Mouse (Mus musculus): ENCODE data around the gene Bcat1.

Gene Bcat1

GRCm38 (mm10) chr6:145009859-145010818 is 65.8 kb downstream of the Bcat1 start:
- no peak for DNase-seq (ENCODE audit: low spot score)

DNA sequence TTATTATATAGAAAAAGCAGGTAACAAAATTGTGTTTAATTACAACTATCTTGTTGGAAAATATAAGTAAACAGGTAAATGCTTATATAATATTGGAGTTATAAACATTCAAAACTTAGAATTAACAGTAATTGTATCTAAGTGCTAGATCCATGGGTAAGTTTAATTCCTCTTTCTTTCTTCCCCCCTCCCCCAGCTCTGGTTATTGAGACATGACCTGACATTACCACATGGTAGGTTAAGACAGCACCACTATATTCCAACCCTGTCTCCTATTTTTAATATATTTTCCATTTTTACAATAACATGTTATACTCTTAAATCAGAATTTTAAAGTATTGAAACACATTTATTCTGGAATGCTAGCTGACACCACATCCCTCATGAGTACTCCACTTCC is 72.5 kb downstream of the Bcat1 start:
- no peak for DNase-seq (ENCODE audit: low spot score)

GRCm38 (mm10) chr6:145002094-145002936 is 73.7 kb downstream of the Bcat1 start:
- no peak for DNase-seq (ENCODE audit: low spot score)

GRCm38 (mm10) chr6:145001493-145001892 is 74.5 kb downstream of the Bcat1 start:
- DNase-seq (ENCODE audit: low spot score), result no peak

GRCm38 (mm10) chr6:144997229-144997628 is 78.8 kb downstream of the Bcat1 start:
- no peak for DNase-seq (ENCODE audit: low spot score)

DNA sequence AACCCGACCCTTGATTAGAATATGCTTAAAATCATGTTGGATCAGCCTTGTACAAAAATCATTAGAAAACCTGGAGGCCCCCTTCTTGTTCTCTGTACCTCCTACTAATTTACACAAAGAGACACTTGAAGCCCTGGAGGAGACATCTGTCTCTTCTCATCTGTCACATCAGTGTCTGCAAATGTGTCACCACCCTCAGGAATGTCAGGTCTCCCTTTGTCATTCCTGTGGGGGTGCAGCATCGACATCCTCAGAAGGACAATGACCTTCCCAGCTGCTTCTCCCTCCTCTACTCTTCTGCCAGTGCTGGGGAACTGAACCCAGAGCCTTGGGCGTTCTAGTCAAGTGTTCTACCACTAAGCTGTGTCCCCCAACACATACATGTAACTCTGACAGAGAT is 83.9 kb downstream of the Bcat1 start:
- DNase-seq (ENCODE audit: low spot score), result no peak

GRCm38 (mm10) chr6:144989193-144989592 is 86.8 kb downstream of the Bcat1 start:
- DNase-seq (ENCODE audit: low spot score), result no peak

DNA sequence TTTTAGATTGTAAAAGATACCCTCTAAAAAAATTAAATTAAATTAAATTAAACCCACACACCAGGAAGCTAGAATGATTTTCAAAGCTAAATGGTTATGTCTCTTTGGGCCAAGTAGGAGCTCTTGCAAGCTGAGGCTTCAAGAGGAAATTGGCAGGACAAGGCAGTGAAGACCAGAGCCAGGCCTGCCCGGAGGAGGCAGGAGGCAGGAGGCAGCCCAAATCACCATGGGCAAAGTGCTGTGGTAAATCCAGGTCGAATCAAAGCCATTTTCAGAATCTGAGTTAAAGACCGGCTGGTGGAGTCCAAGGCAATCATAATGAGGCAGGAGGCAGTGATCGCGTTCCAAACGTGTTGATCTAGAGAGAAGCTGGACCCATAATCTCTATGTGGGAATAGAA is 88.3 kb downstream of the Bcat1 start:
- DNase-seq (ENCODE audit: low spot score), result no peak

DNA sequence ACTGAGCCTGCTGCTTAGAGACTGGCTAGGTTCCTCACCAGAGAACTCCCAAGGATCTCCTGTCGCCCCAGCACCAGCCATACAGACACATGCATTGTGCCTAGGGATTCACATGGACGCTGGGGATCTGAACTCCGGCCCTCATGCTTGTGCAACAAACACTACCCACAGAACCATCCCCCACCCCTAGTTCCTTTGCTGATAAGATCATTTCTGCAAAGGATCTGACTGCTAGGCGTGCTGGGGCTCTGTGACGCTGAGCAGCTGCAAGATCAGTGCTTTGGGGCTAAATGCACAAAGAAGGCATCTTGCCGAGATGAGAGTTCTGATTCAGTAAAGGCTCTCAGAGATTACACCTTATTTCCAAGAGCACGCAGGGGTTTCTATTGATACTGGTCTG is 88.8 kb downstream of the Bcat1 start:
- DNase-seq (ENCODE audit: low spot score), result no peak

- DNase-seq (ENCODE audit: low spot score), result no peak
These were observed 91.8 kb downstream of the Bcat1 start for GRCm38 (mm10) chr6:144984221-144984620.

GRCm38 (mm10) chr6:144982093-144982492 is 93.9 kb downstream of the Bcat1 start:
- DNase-seq (ENCODE audit: low spot score), result no peak

DNA sequence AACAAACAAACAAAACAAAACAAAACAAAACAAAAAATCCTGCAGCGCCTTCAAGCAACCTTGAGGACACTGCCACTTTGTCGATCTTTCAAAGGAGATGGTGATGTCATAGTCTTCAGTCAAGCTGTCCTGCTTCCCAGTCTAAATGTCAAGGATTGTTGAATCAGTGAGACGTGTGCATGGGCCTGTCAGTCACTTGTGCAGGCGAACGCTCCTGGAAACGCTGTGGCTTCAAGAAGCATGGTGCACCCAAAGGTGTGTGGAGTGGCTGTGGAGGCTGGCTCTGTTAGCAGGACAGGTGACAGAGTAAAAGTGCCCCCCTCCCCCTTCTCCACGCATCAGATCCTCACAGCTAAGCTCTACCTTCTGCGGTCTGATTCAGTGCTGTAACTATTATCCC is 103.6 kb downstream of the Bcat1 start:
- DNase-seq (ENCODE audit: low spot score), result no peak

GRCm38 (mm10) chr6:144970900-144971299 is 105.1 kb downstream of the Bcat1 start:
- DNase-seq (ENCODE audit: low spot score), result no peak

GRCm38 (mm10) chr6:144967536-144967935 is 108.4 kb downstream of the Bcat1 start:
- DNase-seq (ENCODE audit: low spot score), result no peak

DNA sequence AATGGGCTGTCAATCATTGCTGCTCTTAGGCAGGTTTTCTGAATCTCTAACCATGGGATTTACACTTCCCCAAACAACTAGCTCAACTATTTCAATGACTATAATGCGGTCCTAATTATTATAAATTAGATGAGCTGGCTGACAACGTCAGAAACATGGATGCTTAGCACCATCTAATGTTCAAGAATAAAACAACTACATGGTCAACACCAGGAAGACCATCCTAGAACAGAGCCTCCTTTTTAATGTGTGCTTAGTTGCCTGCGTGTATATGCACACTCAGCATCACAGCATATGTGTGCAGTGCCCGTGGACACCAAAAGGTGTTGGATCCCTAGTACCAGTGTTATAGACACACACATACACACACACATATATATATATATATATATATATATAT is 111.8 kb downstream of the Bcat1 start:
- no peak for DNase-seq (ENCODE audit: low spot score)

DNA sequence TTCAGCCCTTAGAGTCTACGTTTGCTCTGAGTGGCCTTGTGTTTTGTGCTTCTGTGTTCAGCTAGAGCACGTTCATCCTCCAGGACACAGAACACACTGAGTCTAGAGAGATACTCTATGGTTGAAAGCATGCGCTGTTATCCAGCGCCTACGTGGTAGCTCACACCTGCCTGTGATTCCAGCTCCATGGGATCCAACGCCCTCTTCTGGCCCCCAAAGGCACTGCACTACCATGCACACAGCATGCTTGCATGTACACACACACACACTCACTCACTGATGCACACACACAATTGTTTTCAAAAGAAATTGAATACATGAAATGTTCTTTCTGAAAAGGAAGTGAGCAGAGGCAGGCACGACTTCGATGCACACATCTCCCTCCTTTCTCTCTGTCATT is 112.8 kb downstream of the Bcat1 start:
- no peak for DNase-seq (ENCODE audit: low spot score)

- DNase-seq (ENCODE audit: low spot score), result no peak
These were observed 114.0 kb downstream of the Bcat1 start for GRCm38 (mm10) chr6:144962013-144962354.

- DNase-seq (ENCODE audit: low spot score), result peak; percentile 9
These were observed 114.6 kb downstream of the Bcat1 start for GRCm38 (mm10) chr6:144961253-144962012.

DNA sequence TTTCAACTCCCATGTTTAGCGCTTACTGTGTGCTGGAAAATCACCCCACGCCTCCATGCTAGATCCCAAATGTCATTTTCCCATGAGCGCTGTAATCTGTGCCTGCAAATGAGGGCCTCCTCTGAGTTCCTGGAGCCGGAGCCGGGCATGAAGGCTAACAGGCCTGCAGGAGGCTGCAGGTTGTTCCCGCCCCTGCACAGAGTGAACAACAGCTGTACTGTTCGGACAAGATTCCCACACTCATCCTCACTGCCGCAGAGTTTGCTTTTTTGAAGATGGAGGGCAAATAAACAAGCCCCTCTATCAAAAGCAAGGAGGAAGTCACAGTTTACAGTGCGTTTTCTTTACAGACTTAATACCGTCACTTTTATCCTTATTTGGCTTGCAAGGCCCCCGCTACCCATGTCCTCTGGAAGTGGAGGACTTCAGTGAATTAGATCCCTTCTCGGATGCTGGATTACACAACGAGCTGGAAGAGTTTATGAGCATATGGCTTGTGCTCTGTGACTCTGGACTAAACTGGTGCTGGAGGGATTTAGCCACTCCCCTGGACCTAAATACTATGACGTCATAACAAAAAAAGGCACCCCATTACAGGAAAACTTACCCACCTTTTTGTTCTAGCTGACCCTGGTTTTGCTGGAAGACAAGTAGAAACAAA is 120.0 kb downstream of the Bcat1 start:
- no peak for DNase-seq (ENCODE audit: low spot score)

DNA sequence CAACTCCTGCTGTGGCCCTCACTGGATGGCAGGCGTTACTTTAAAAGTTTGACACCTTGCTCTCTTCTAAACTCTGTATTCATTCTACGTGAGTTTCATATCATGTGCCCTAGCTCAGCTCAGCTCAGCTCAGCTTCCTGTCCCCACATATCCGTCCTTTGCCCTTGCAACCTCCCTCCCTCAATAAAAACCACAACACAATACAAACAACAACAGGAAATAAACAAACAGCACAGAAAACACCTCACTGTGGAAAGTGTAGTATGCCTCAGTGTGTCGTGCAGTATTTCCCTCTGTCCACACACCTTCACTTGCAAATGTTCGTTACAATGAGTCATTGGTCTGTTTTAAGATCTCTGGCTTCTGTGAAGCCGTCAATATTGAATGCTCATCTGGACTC is 123.1 kb downstream of the Bcat1 start:
- DNase-seq (ENCODE audit: low spot score), result no peak

GRCm38 (mm10) chr6:144944435-144945365 is 131.3 kb downstream of the Bcat1 start:
- no peak for DNase-seq (ENCODE audit: low spot score)

Data from urinary bladder, postnatal 14 days (tissue).